Mouse (Mus musculus) spleen, adult 2 months (tissue): ENCODE results near the gene Slc39a7.

Experiments
- CTCF ChIP-seq: fragments of 200-500 bp; IDR thresholded peaks from 2 replicates; pipeline ENCODE4 v1.5.1; 2011; ENCODE audit warnings: mild to moderate bottlenecking, inconsistent platforms; ENCODE audit not compliant: insufficient read depth, insufficient read length, insufficient replicate concordance; ENCODE audit errors: extremely low read depth
- POLR2A ChIP-seq: fragments of 200-500 bp; IDR thresholded peaks from 2 replicates; pipeline ENCODE4 v1.6.1; 2011; ENCODE audit warnings: low read depth, low read length, inconsistent platforms

GRCm38 (mm10) chr17:34022414-34022783 is 9.1 kb downstream of the Slc39a7 start:
- TF ChIP-seq CTCF (no peak), POLR2A (no peak)
